Mouse (Mus musculus) ES-Bruce4 (cell line): ENCODE data around the gene Slc44a4.
"Not testable (repeated sequence)": the region's sequence is repeated elsewhere in the genome, so short reads cannot be mapped to it uniquely, and the experiment has no call there.

ENCODE experiments used
- CTCF ChIP-seq: IDR thresholded peaks from one replicate; pipeline ENCODE4 v1.8.1; 2011; ENCODE audit warnings: low read depth, low read length
- EP300 ChIP-seq: IDR thresholded peaks from 2 replicates; pipeline ENCODE4 v1.6.1; 2011; ENCODE audit warnings: low read depth, low read length; ENCODE audit not compliant: insufficient read depth

GRCm38 (mm10) chr17:34971694-34972068, 57.4 kb downstream of the Slc44a4 start:
- not testable (repeated sequence) for TF ChIP-seq EP300, CTCF
